Mouse (Mus musculus): Measurements from ENCODE around the gene Zfand2b. TPM values are rescaled to one million over a fixed set of nuclear protein-coding genes. Genes with fewer than 3 reads are reported as not detected.

Zfand2b gene
- polyA plus RNA-seq (2021; fragmentation: Nextera tagmentation): 36.1 and 43.8 TPM in 2 replicates
- long read RNA-seq, experiment 1, transcript Zfand2b-201 (9 exons, 1,316 nt): minor isoform, 15 of 90 reads
- long read RNA-seq, experiment 1, transcript Zfand2b-204 (10 exons, 1,206 nt): major isoform, 46 of 90 reads
- long read RNA-seq, experiment 1, partial matches to known transcripts: 7 of 90 reads
- long read RNA-seq, experiment 1, other reads (novel, unspliced or antisense): 22 of 90 reads
- long read RNA-seq, experiment 2, transcript Zfand2b-204 (10 exons, 1,206 nt): major isoform, 22 of 50 reads
- long read RNA-seq, experiment 2, partial matches to known transcripts: 9 of 50 reads
- long read RNA-seq, experiment 2, other reads (novel, unspliced or antisense): 15 of 50 reads

DNA sequence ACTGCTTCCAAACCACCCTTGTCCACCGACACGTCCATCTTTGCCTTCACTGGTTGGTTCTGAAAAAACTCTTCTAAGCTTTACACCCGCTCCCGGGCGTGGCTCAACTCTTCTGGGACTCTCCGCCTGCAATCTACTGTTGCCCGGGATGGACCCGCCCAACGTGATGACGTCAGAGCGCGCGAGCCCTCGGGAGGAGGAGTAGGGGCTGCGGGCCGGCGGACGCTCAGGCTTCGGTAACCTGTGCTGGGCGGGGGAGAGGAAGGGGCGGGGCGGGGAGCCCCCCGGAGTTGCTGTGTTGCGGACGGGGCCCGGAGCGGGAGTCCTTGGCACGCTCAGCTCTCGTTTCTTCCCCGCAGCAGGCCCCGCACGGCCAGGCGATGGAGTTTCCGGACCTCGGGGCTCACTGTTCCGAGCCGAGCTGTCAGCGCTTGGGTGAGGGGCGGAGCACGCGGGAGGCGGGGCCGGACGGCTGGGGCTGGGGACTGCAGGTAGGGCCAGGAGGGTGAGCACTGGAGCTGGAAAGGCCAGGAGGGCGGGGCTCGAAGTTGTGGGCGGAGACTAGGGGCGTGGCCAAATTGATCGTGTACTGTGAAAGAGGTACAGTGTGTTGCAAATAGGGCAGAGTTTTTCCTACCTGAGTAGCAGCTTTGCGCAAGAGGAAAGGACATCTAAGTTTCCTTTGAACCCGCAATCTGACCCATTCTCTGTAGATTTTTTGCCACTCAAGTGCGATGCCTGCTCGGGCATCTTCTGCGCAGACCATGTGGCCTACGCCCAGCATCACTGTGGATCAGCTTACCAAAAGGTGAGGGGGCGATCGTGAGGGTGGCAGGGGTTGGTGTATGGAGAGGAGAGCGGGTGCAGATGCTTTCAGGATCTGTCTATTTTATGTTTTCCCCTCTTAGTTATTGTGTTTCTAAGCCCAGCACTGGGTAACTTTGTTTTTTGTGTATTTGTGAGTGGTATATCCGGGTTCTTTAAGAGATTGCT lies at the start of gene Zfand2b:
Gene Zfand2b, plus strand, starts transcription at position 175 of the 993 bp plus-strand sequence.

DNA sequence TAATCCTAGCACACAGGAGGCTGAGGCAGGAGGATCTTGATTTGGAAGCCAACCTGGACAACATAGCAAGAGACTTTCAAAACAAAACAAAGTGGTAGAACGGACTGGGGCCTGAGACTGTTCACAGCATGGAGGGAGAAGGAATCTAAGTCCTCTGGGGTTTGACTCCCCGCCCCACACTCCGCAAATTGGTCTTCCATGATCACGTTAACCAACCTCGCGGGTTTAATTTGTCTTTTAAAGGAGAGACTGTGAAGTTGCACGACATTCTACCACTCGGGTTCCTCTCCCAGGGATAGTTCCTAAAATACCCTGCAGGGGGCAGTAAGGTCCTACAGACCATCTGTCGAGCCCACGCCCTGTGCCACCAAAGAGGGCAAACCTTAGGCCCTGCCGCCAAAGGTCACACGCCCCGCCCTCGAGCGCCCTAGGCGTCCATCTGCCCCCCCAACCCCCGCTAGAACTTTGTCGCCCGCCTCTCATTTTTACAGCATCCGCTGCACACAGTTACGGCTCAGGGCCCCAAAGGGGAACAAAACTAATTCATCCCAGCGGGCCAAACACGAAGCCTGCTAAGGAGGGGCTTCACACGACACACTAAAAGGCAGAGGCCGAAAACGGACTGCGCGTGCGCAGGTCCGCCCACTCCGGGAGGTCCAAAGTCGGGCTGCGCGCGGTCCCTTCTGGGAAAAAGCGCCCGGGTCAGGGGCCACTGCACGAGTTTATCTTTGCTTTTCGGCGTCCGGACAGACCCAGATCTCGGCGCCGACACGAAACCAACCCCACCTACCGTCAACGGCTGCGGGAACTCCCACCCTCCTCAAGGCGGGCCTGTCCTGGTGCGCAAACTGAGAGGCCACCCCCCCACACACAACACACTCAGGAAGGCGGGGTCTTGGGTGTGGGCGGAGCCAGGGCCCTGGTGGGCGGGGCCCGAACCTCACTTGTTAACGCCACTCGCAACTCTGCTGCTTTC lies 43.8 kb upstream of the Zfand2b start, which contains the start of gene Nhej1:
Gene Nhej1, minus strand, starts transcription at position 855 of the 976 bp plus-strand sequence.

DNA sequence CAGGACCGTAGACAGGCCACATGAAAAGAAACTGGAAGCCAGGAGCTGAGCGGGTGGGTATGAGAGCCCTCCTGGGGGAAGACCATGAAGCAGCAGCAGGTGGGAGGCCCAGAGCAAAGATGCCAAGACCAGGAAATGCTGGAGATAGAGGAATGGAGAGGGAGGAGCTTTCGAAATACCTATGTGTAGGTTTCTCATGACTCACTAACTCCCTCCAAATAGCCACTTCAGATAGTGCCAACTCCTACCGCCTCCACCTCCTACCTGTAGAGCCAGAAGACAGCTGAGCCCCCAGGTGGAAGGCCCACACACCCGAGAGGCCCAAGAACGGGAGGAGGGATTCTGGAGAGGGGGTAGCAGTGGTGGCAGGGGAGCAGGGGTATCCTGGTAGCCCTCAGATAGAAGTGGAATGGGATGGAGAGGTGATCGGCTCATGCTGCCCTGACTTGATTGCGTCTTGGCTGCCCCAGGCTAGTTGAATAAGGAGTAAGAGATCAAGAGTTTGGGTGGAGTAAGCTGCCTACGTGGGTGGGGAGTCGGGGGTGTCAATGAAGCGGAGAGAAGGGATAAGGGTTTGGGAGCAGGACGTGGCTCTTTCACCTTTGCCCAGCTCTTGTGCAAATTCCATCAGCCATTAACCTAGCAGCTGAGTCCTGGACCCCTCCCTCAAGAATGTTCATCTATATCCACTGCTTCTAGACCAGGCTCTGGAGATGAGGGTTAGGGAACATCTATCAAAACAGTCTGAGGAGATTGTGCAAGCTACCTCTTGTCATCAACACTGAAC lies 34.8 kb upstream of the Zfand2b start, which contains the start of gene Slc23a3:
Gene Slc23a3, minus strand, starts transcription at position 470 of the 787 bp plus-strand sequence.

DNA sequence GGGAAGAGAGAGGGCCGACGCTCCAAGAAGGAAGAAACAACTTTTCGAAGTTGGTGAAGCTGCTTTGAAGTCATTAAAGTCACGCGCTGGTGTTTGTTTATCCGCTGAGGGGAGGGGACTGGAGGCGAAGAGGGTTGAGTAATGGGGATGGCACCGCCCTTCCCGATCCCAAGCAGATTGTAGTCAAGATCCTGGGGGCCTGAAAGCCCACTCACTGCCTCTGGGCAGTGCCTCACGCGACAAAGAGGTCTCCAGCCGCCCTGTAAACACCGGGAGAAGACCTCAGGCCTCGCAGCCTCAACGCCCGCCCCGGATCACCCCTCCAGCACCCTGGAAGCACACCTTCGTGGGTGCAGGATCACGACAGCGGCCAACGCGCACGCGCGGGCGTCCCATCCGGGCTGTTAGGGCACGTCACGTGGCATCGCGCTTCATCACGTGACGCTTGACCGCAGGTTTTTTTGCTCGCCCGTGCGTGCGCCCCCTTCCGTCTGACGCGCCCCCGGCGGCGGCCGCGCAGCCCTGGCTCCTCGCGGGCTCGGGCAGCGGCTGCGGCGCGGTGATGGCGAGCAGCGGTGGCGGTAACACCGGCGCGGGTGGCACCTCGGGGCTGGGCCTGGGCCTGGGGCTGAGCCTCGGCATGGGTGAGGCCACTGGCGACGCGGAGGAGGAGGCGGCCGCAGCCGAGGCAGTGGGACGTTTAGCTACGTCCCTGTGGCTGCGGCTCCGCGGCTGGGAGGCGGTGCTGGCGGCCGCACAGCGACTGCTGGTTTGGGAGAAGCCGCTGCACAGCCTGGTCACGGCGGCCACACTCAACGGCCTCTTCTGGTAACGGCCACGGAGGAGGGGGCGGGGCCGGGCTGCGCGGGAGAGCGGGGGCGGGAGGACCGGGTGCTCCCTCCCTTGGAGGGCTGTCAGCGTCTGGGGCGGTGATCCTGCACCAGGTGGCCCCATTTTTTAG lies 25.9 kb upstream of the Zfand2b start, which contains the start of the genes Cnppd1 and Retreg2:
Gene Cnppd1, minus strand, starts transcription at position 411 of the 961 bp plus-strand sequence.
Gene Retreg2, plus strand, starts transcription at position 478 of the 961 bp plus-strand sequence.

DNA sequence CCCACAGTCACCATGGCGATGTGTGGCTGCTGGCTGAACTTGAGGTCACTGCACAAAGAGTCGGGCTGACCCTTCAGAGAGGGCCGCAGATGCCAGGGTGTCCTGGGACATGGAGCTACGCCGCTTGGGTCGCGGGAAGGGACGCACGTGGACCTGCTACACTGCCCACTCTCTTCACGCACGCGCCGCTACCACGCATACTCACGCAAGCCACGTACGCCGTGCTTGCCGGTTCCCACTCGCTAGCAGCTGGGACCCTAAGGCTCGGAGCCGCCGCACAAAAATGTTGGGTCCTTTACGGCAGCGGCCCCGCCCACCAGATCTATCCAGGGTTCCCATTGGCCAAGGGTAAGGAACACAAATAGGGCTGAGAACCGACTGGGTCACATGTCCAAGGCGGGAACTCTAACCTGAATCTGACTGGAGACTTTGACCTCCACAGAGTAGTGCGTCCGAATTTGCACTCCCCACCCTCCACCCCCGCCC lies 11.7 kb downstream of the Zfand2b start, which contains the start of gene Abcb6:
Gene Abcb6, minus strand, starts transcription at position 288 of the 486 bp plus-strand sequence.

DNA sequence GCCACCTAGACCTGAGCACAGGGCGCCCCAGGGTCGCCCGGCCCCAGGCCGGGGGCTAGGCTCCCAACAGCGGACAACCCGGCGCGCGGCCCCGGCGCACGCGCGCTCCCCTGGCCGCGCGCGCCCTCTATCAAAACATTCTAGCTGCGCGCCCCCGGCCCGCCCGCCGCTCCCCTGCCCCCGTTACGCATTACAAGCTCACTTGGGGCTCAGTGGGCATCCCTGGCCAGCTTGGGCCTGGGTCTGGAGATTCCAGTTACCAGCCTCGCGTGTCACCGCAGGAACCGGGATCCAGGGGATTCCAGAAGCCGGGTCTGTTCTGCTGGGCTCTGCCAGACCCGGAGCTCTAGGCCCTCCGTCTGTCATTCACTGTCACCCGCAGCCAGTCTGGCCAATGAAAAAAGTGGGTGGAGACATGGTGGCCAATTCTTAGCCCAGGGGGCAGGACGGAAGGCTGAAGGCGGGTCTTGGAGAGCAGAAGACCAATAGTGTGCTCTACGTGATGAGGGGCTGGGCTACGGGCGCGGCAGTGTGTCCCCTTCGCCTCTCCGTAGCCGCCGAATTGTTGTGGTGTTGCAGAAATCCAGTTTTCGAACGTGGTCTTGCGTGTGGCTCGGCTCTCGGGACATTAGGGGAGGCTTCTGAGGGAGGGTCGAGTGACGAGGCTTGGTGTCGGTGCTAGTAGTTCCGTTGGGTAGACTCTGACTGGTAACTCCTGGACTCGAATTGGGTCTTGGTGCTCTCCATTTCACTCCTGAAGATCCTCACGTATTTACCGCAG lies 23.4 kb downstream of the Zfand2b start, which contains the start of the genes Ankzf1 and Atg9a:
Gene Ankzf1, plus strand, starts transcription at position 530 of the 781 bp plus-strand sequence.
Gene Atg9a, minus strand, starts transcription at position 575 of the 781 bp plus-strand sequence.

DNA sequence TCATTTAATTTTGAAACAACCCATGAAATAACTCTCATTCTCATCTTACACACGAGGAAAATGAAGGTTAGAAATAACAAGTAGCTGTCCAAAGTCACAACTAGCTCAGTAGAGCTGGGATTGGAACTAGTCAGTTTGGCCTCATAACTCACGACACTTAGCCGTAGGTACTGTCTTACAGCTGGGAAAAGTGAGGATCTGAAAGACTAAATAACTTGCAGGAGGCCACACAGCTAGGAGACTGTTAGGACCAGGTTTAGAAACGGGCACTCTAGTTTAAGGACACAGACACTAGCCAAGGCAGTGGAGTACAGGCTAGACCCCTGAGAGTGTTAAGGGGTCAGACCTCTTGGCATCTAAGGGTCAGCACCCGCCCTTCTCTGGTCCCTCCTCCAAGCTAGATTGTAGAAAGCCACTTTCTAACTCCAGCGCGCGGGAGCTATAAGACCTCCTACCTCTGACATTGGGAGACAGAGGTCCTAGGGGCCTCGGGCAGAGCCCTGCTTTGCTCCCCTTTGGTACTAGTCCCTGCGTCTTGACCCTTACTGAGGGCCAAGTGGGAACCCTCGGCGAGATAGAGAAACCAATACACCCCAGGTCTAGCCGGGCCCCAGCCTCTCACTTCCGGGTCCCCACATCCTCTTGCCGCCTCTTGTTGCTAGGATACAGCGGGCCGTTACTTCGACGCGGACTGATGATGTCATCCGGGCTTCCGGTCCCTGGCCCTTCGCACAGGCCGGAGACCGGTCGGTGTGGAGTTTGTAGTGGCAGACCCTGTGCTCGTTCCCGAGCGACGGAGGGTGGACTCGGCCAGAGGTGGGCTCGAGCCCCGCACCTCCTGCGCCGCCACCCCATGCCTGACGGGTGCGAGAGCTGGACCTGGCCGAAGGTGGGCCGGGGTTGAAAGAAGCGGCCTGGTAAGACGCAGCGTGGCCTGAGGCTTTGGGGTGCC lies 42.0 kb downstream of the Zfand2b start, which contains the start of the genes Glb1l and Stk16:
Gene Glb1l, minus strand, starts transcription at position 678 of the 952 bp plus-strand sequence.
Gene Stk16, plus strand, starts transcription at position 703 of the 952 bp plus-strand sequence.

DNA sequence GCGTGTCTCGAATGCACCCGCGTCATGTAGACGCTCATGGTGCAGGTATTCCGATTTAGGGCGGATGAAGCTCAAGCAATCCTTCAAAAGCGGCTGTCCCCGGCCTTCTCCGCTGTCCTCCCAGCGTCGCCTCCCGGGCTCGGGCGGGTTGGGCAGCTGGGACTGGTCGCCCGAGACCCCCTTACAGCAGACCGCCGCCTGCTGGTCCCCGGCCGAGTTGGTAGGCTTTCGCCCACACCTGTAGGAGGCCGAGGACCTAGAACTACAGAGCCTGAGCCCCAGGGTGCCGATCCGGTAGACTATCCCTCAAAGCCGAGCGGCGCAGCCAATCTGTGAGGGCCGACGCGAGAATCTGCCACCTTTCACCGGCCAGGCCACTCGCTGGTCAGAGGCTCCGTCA lies 51.1 kb downstream of the Zfand2b start, which contains the start of gene Tuba4a:
Gene Tuba4a, minus strand, starts transcription at position 335 of the 400 bp plus-strand sequence.

Other genes starting within 250 kb of the Zfand2b start
- gene Cfap65, start 233.0 kb upstream of the Zfand2b start, polyA plus RNA-seq (2021; fragmentation: Nextera tagmentation): 0.55 and 0.65 TPM in 2 replicates
- gene Ihh, start 217.0 kb upstream of the Zfand2b start, polyA plus RNA-seq (2021; fragmentation: Nextera tagmentation): 0.10 and 0.13 TPM in 2 replicates
- 4.1 and 5.2 TPM in 2 replicates for gene Nhej1, start 43.4 kb upstream of the Zfand2b start, polyA plus RNA-seq (2021; fragmentation: Nextera tagmentation)
- 2.5 and 3.6 TPM in 2 replicates for gene Slc23a3, start 34.8 kb upstream of the Zfand2b start, polyA plus RNA-seq (2021; fragmentation: Nextera tagmentation)
- 8.7 and 17.8 TPM in 2 replicates for gene Cnppd1, start 25.9 kb upstream of the Zfand2b start, polyA plus RNA-seq (2021; fragmentation: Nextera tagmentation)
- gene Retreg2, start 25.9 kb upstream of the Zfand2b start, polyA plus RNA-seq (2021; fragmentation: Nextera tagmentation): 51.8 and 214 TPM in 2 replicates
- gene Abcb6, start 11.7 kb downstream of the Zfand2b start, polyA plus RNA-seq (2021; fragmentation: Nextera tagmentation): 10.6 and 12.0 TPM in 2 replicates
- 12.1 and 13.1 TPM in 2 replicates for gene Ankzf1, start 23.5 kb downstream of the Zfand2b start, polyA plus RNA-seq (2021; fragmentation: Nextera tagmentation)
- 44.9 and 63.6 TPM in 2 replicates for gene Atg9a, start 23.6 kb downstream of the Zfand2b start, polyA plus RNA-seq (2021; fragmentation: Nextera tagmentation)
- gene Glb1l, start 42.2 kb downstream of the Zfand2b start, polyA plus RNA-seq (2021; fragmentation: Nextera tagmentation): 1.8 and 2.2 TPM in 2 replicates
- 79.4 and 83.1 TPM in 2 replicates for gene Stk16, start 42.2 kb downstream of the Zfand2b start, polyA plus RNA-seq (2021; fragmentation: Nextera tagmentation)
- 232 and 261 TPM in 2 replicates for gene Tuba4a, start 51.2 kb downstream of the Zfand2b start, polyA plus RNA-seq (2021; fragmentation: Nextera tagmentation)
- not detected in 2 replicates for gene A630095N17Rik, start 63.5 kb downstream of the Zfand2b start, polyA plus RNA-seq (2021; fragmentation: Nextera tagmentation)
- gene Dnajb2, start 67.8 kb downstream of the Zfand2b start, polyA plus RNA-seq (2021; fragmentation: Nextera tagmentation): 57.8 and 73.1 TPM in 2 replicates
- gene Ptprn, start 95.9 kb downstream of the Zfand2b start, polyA plus RNA-seq (2021; fragmentation: Nextera tagmentation): 113 and 159 TPM in 2 replicates
- 215 and 275 TPM in 2 replicates for gene Resp18, start 109.8 kb downstream of the Zfand2b start, polyA plus RNA-seq (2021; fragmentation: Nextera tagmentation)
- 81.6 and 92.2 TPM in 2 replicates for gene Dnpep, start 149.3 kb downstream of the Zfand2b start, polyA plus RNA-seq (2021; fragmentation: Nextera tagmentation)
- 1.2 and 1.5 TPM in 2 replicates for gene Des, start 191.7 kb downstream of the Zfand2b start, polyA plus RNA-seq (2021; fragmentation: Nextera tagmentation)
- 46.1 and 63.7 TPM in 2 replicates for gene Speg, start 206.7 kb downstream of the Zfand2b start, polyA plus RNA-seq (2021; fragmentation: Nextera tagmentation)